Mouse (Mus musculus) olfactory bulb, adult 2 months (tissue): Measurements from ENCODE around the gene Inpp5d.

ENCODE experiments used
- CTCF ChIP-seq: fragments of 200-500 bp; IDR thresholded peaks from 2 replicates; pipeline ENCODE4 v1.5.1; 2012; ENCODE audit warnings: low read depth, mild to moderate bottlenecking, low read length, moderate library complexity; ENCODE audit not compliant: insufficient read depth
- POLR2A ChIP-seq: fragments of 200-500 bp; IDR thresholded peaks from 2 replicates; pipeline ENCODE4 v1.6.1; 2012; ENCODE audit warnings: mild to moderate bottlenecking, low read depth, low read length, moderate library complexity; ENCODE audit not compliant: insufficient read depth

GRCm38 (mm10) chr1:87647820-87648219 is 27.7 kb downstream of the Inpp5d start:
- TF ChIP-seq POLR2A (no peak), CTCF (no peak)
